Mouse (Mus musculus): ENCODE measurements around the gene Magea10. TPM values are rescaled to one million over a fixed set of nuclear protein-coding genes. Genes with fewer than 3 reads are reported as not detected.

Gene Magea10
- not detected in 2 replicates for total RNA-seq (2014; rRNA removed)
- polyA plus RNA-seq (2012; rRNA removed), result not detected in 2 replicates

- 96% methylated on average over 6 of the region's 6 CpGs for WGBS
- Histone ChIP-seq H3K79me2 (ENCODE audit: control insufficient read depth, insufficient read depth, low read length) (no peaks in the 10 kb centered on the region), H3K4me3 (ENCODE audit: insufficient read depth, low read depth, low read length) (no peak within 1 kb of the TSS)
These were observed at the start of gene Magea10 for GRCm38 (mm10) chrX:72386758-72387157. Magea10 (minus strand) TSS chrX:72386858.

GRCm38 (mm10) chrX:72381972-72382371, 4.7 kb downstream of the Magea10 start:
- H3K4me1 ChIP-seq (ENCODE audit: control insufficient read depth, insufficient read depth, low read length), result no peaks in the 10 kb centered on the region
- H3K4me3 ChIP-seq (ENCODE audit: insufficient read depth, low read depth, low read length), result no peak overlapping the region
- H3K27ac ChIP-seq (replicated peaks; ENCODE audit: insufficient read depth, low read depth, low read length), result no peak overlapping the region
- WGBS, result 79% methylated on average over 1 of the region's 1 CpGs
- H3K9ac ChIP-seq (ENCODE audit: low read depth, low read length), result no peak overlapping the region
- H3K79me2 ChIP-seq (ENCODE audit: control insufficient read depth, insufficient read depth, low read length), result no peaks in the 10 kb centered on the region
- no peaks in the 10 kb centered on the region for H3K27me3 ChIP-seq (ENCODE audit: control insufficient read depth, insufficient read depth, low read length)
- H3K36me3 ChIP-seq (ENCODE audit: control insufficient read depth, insufficient read depth, low read length), result no peaks in the 10 kb centered on the region
- no peak for TF ChIP-seq CTCF (IDR thresholded peaks at IDR 0.05; ENCODE audit: low read depth, low read length)
- TF ChIP-seq POLR2A (IDR thresholded peaks at IDR 0.05; ENCODE audit: extremely low read depth, insufficient read depth, low read length), result no peak
- no peak for DNase-seq (ENCODE audit: extremely low read depth, low read depth, low spot score)

More at GRCm38 (mm10) chrX:72386758-72387157, at the start of gene Magea10:
- TF ChIP-seq POLR2A (IDR thresholded peaks at IDR 0.05; ENCODE audit: extremely low read depth, insufficient read depth, low read length) (no peak), CTCF (IDR thresholded peaks at IDR 0.05; ENCODE audit: low read depth, low read length) (no peak)
- Histone ChIP-seq H3K27me3 (ENCODE audit: control insufficient read depth, insufficient read depth, low read length) (no peaks in the 10 kb centered on the region), H3K36me3 (ENCODE audit: control insufficient read depth, insufficient read depth, low read length) (no peaks in the 10 kb centered on the region), H3K27ac (replicated peaks; ENCODE audit: insufficient read depth, low read depth, low read length) (no peak within 1 kb of the TSS), H3K4me1 (ENCODE audit: control insufficient read depth, insufficient read depth, low read length) (no peaks in the 10 kb centered on the region), H3K9ac (ENCODE audit: low read depth, low read length) (no peak within 1 kb of the TSS)
- DNase-seq (ENCODE audit: extremely low read depth, low read depth, low spot score), result no peak

Other genes starting within 250 kb of the Magea10 start
- not detected in 2 replicates for gene Magea4, start 164.8 kb downstream of the Magea10 start, total RNA-seq (2014; rRNA removed)
- not detected in 2 replicates for gene Magea4, start 164.8 kb downstream of the Magea10 start, polyA plus RNA-seq (2012; rRNA removed)
- 0.07 and 0.18 TPM in 2 replicates for gene Gabre, start 112.1 kb downstream of the Magea10 start, total RNA-seq (2014; rRNA removed)
- gene Gabre, start 112.1 kb downstream of the Magea10 start, polyA plus RNA-seq (2012; rRNA removed), result 0.04 TPM in 2 replicates